Mouse (Mus musculus) forebrain, embryonic 11.5 days (tissue): ENCODE results near the gene Scamp4. TPM values are rescaled to one million over a fixed set of nuclear protein-coding genes. Genes with fewer than 3 reads are reported as not detected.
A peak's percentile ranks its signal among the peaks of the same experiment; 100 is the strongest.

Source experiments
- ATAC-seq: fragments of 200-750 bp; cut with Nextera tagmentation; replicated peaks from 2 replicates; pipeline ENCODE4 v1.8.0; 2017; ENCODE audit warnings: moderate TSS enrichment; ENCODE audit not compliant: low FRiP score
- DNase-seq: peaks from one replicate; pipeline ENCODE4 v3.0.0-alpha.2; 2017; ENCODE audit warnings: low spot score
- H3K27ac ChIP-seq: fragments of 300-500 bp; sonication (generic); 2 replicates; pipeline ENCODE4 v1.5.1; 2014; ENCODE audit warnings: low read depth, low read length
- H3K27me3 ChIP-seq: fragments of 300-500 bp; sonication (generic); 2 replicates; pipeline ENCODE4 v1.6.1; 2014; ENCODE audit warnings: mild to moderate bottlenecking, low read length, mixed read lengths; ENCODE audit not compliant: control insufficient read depth, insufficient read depth
- H3K36me3 ChIP-seq: fragments of 300-500 bp; sonication (generic); 2 replicates; pipeline ENCODE4 v1.6.1; 2014; ENCODE audit warnings: mild to moderate bottlenecking, low read length, moderate library complexity, mixed read lengths; ENCODE audit not compliant: control insufficient read depth, insufficient read depth
- H3K4me1 ChIP-seq: fragments of 300-500 bp; sonication (generic); replicated peaks from 2 replicates; pipeline ENCODE4 v1.6.1; 2014; ENCODE audit warnings: low read length, mixed read lengths; ENCODE audit not compliant: control insufficient read depth, insufficient read depth
- H3K4me2 ChIP-seq: fragments of 300-500 bp; sonication (generic); 2 replicates; pipeline ENCODE4 v1.6.1; 2014; ENCODE audit warnings: low read depth, mild to moderate bottlenecking, low read length, moderate library complexity, mixed read lengths; ENCODE audit not compliant: severe bottlenecking
- H3K4me3 ChIP-seq: fragments of 300-500 bp; sonication (generic); 2 replicates; pipeline ENCODE4 v1.5.1; 2014; ENCODE audit warnings: low read depth, low read length
- H3K9ac ChIP-seq: fragments of 300-500 bp; sonication (generic); 2 replicates; pipeline ENCODE4 v1.6.1; 2014; ENCODE audit warnings: low read length
- H3K9me3 ChIP-seq: fragments of 300-500 bp; sonication (generic); 2 replicates; pipeline ENCODE4 v1.6.1; 2016; ENCODE audit warnings: low read length, mixed read lengths; ENCODE audit not compliant: control insufficient read depth
- WGBS: fragments of 180-500 bp; shearing (Covaris S2); extraction: QIAGEN DNeasy Blood & Tissue Kit; methylation state at CpG from one replicate; pipeline ENCODE4 v1.1.7; 2014; 5-methylcytosine and 5-hydroxymethylcytosine counted together
- polyA plus RNA-seq: library from polyadenylated mRNA; unstranded; fragments of >200 nt; fragmentation: Nextera tagmentation; extraction: Ambion mirVana; gene quantifications from 2 replicates; pipeline ENCODE4 v1.2.1, GENCODE M21; 2014

Scamp4 gene
- polyA plus RNA-seq, 1 experiment from 2014 or later: 67.7 TPM

DNA sequence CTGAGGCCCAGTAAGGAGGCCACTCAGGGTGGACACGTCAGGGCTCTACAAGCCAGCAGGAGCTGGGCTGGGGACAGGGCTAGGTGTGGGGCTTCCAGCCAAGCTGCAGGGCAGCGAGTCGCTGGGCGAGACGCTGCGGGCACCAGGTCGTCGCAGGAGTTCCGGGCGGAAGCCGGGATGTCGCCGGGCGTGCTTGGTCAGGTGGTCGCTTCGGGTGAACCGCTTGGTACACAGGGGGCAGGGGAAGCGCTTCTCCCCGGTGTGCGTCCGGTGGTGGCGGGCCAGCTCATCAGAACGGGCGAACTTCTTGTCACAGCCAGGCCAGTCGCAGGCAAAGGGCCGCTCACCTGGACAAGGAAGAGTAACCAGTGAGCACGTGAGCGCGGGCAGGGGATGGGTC is 33.8 kb upstream of the Scamp4 start:
- no peaks in the 10 kb centered on the region for H3K36me3 ChIP-seq
- DNase-seq (no peak), ATAC-seq (no peak)
- WGBS: 95% methylated on average over 29 of the region's 29 CpGs
- no peak overlapping the region for H3K27ac ChIP-seq
- H3K27me3 ChIP-seq: no peaks in the 10 kb centered on the region
- H3K9me3 ChIP-seq: no peaks in the 10 kb centered on the region
- H3K4me2 ChIP-seq: no peak overlapping the region
- no peak overlapping the region for H3K9ac ChIP-seq
- no peak overlapping the region for H3K4me3 ChIP-seq
- peaks cover 23% of the 10 kb centered on the region for H3K4me1 ChIP-seq

DNA sequence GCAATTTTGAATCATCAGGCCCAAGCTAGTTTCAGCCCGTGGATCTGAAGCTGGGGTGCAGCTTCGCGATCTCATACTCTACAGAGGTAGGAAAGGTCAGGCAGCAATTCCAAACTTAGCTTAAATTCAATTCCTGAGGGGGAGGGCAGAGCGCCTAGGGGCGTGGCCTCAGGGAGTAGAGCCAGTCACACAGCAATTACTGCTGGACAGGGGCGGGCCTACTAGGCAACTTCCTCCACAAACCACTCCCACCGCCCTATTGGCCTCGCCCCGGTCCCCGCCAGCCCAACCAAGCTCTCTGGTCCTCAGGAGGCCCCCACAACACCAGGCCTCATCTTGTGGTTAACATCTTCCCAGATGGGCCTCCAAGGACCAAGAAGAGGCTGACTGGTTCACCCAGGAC is 33.0 kb upstream of the Scamp4 start:
- Histone ChIP-seq H3K4me1 (peaks cover 25% of the 10 kb centered on the region), H3K27ac (no peak overlapping the region), H3K4me2 (peak overlapping the region; percentile 21; the same call in 1 of the 2 replicates), H3K9ac (no peak overlapping the region), H3K9me3 (no peaks in the 10 kb centered on the region), H3K4me3 (no peak overlapping the region), H3K36me3 (no peaks in the 10 kb centered on the region), H3K27me3 (no peaks in the 10 kb centered on the region)
- 34% methylated on average over 10 of the region's 10 CpGs for WGBS
- no peak for ATAC-seq
- DNase-seq: no peak

DNA sequence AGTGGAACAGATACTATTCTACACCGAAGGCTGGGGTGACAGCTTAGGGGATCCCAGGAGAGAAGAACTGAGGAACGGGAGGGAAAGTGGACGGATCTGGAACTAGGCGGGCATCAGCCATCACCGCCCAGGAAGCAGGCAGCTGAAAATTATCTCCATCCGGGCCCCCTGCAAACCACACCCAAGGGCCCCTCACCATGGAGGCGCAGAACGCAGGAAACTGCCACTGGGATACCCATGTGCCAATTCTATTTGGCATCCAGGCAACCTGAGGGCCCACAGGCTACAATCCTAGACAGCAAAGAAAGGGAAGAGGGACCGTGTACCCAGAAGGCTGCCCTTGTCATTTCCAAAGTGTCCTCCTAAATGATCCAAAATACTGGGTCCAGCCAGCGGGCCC is 32.3 kb upstream of the Scamp4 start:
- WGBS: 86% methylated on average over 10 of the region's 10 CpGs
- H3K36me3 ChIP-seq: no peaks in the 10 kb centered on the region
- DNase-seq (no peak), ATAC-seq (no peak)
- no peak overlapping the region for H3K4me3 ChIP-seq
- H3K4me1 ChIP-seq: peaks cover 25% of the 10 kb centered on the region
- peak overlapping the region; percentile 62; the same call in 1 of the 2 replicates for H3K27ac ChIP-seq
- peak overlapping the region; percentile 49; the same call in 1 of the 2 replicates for H3K9ac ChIP-seq
- no peaks in the 10 kb centered on the region for H3K27me3 ChIP-seq
- H3K4me2 ChIP-seq: no peak overlapping the region; the same call in 1 of the 2 replicates
- no peaks in the 10 kb centered on the region for H3K9me3 ChIP-seq

- Histone ChIP-seq H3K4me3 (peak overlapping the region; percentile 11; the same call in 1 of the 2 replicates), H3K27me3 (no peaks in the 10 kb centered on the region), H3K27ac (peak overlapping the region; percentile 62), H3K4me1 (peaks cover 30% of the 10 kb centered on the region), H3K36me3 (no peaks in the 10 kb centered on the region), H3K9ac (peak overlapping the region; percentile 49), H3K9me3 (no peaks in the 10 kb centered on the region), H3K4me2 (peak overlapping the region; percentile 36)
- DNase-seq: no peak
- WGBS: 23% methylated on average over 30 of the region's 30 CpGs
- ATAC-seq: peak; percentile 28; the same call in 1 of the 2 replicates
Observed at GRCm38 (mm10) chr10:80570871-80571836, 31.5 kb upstream of the Scamp4 start.

DNA sequence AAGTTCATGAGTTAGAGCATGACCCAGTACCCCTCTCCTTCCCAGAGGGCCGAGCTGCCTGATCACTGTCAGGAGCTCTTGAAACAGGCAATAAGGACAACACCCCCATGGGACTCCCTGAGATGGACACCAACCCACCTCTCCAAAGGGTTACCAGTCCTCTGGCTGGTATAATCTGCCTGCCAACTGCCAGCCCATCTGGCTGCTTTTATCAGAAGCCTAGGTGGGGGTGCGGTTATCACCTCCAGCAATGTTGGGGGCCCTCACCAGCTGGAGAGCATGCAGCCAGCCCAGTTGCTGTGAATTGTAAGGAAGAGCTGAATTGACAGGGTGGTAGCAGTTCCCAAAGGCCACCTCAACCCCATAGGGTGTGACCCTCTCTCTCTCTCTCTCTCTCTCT is 30.2 kb upstream of the Scamp4 start:
- WGBS: 77% methylated on average over 2 of the region's 2 CpGs
- no peaks in the 10 kb centered on the region for H3K27me3 ChIP-seq
- no peak overlapping the region for H3K4me3 ChIP-seq
- ATAC-seq (no peak), DNase-seq (no peak)
- H3K9ac ChIP-seq: no peak overlapping the region
- H3K4me1 ChIP-seq: peaks cover 25% of the 10 kb centered on the region
- no peak overlapping the region for H3K4me2 ChIP-seq
- no peak overlapping the region for H3K27ac ChIP-seq
- no peaks in the 10 kb centered on the region for H3K36me3 ChIP-seq
- H3K9me3 ChIP-seq: no peaks in the 10 kb centered on the region

DNA sequence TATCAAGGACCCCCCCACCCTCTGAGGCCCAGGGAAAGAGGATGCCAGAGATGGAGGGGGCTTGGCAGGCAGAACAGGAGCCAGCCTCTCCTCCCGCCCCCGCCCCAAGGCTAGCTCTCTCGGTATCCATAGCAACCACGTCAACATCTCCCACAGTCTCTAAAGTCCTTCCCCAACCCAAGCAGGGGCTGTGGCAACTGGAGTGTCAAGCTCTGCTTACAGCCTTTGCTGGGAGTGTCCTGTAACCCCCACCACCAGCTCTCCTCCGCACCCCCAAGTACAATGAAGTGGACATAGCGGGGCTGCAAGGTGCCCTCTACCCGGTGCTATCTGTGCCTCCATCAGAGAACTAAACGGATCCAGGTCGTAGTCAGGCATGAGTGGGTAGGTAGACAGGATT is 28.7 kb upstream of the Scamp4 start:
- DNase-seq: no peak
- H3K9me3 ChIP-seq: no peaks in the 10 kb centered on the region
- peaks cover 27% of the 10 kb centered on the region for H3K4me1 ChIP-seq
- ATAC-seq: no peak
- no peak overlapping the region for H3K4me3 ChIP-seq
- no peaks in the 10 kb centered on the region for H3K27me3 ChIP-seq
- H3K36me3 ChIP-seq: no peaks in the 10 kb centered on the region
- 65% methylated on average over 9 of the region's 9 CpGs for WGBS
- no peak overlapping the region for H3K27ac ChIP-seq
- 0 out of 2 replicates have a peak overlapping the region, but pooled peaks have one; percentile 6 for H3K9ac ChIP-seq
- no peak overlapping the region for H3K4me2 ChIP-seq

DNA sequence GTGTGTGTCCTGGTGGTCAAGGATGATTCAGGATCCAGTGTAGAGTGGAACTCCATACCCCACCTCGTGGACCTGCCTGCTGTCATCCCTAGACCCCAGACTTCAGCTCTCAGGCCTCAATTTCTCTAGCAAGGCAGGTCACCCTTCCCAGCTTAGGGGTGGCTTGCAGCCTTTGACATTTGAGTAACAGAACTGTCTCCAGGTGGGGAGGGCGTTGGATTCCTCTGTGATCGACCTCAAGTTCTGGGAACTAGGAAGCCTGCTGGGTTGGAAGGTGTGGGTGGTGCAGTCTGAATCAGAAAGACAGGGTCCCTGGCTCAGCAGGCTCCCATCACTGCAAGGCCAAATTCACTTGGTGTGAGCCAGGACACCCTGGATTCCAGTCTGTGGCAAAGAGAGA is 27.8 kb upstream of the Scamp4 start:
- WGBS: 82% methylated on average over 3 of the region's 3 CpGs
- no peaks in the 10 kb centered on the region for H3K36me3 ChIP-seq
- ATAC-seq (no peak), DNase-seq (no peak)
- no peak overlapping the region for H3K4me2 ChIP-seq
- H3K4me1 ChIP-seq: peaks cover 25% of the 10 kb centered on the region
- no peak overlapping the region for H3K9ac ChIP-seq
- no peaks in the 10 kb centered on the region for H3K27me3 ChIP-seq
- H3K27ac ChIP-seq: no peak overlapping the region
- H3K4me3 ChIP-seq: no peak overlapping the region
- no peaks in the 10 kb centered on the region for H3K9me3 ChIP-seq

GRCm38 (mm10) chr10:80575925-80576324 is 26.7 kb upstream of the Scamp4 start:
- H3K4me2 ChIP-seq: peak overlapping the region; percentile 94
- no peak for ATAC-seq
- no peak overlapping the region for H3K27ac ChIP-seq
- no peaks in the 10 kb centered on the region for H3K27me3 ChIP-seq
- peak overlapping the region; percentile 73 for H3K9ac ChIP-seq
- WGBS: 20% methylated on average over 17 of the region's 17 CpGs
- no peaks in the 10 kb centered on the region for H3K9me3 ChIP-seq
- no peaks in the 10 kb centered on the region for H3K36me3 ChIP-seq
- peaks cover 21% of the 10 kb centered on the region for H3K4me1 ChIP-seq
- peak overlapping the region; percentile 72 for H3K4me3 ChIP-seq
- peak; percentile 50 for DNase-seq
